Mouse (Mus musculus): ENCODE results near the gene Neurl4. TPM values are rescaled to one million over a fixed set of nuclear protein-coding genes. Genes with fewer than 3 reads are reported as not detected.

Neurl4 gene
- total RNA-seq, 2 experiments from 2014 or later = 45.9 to 53.3 TPM

DNA sequence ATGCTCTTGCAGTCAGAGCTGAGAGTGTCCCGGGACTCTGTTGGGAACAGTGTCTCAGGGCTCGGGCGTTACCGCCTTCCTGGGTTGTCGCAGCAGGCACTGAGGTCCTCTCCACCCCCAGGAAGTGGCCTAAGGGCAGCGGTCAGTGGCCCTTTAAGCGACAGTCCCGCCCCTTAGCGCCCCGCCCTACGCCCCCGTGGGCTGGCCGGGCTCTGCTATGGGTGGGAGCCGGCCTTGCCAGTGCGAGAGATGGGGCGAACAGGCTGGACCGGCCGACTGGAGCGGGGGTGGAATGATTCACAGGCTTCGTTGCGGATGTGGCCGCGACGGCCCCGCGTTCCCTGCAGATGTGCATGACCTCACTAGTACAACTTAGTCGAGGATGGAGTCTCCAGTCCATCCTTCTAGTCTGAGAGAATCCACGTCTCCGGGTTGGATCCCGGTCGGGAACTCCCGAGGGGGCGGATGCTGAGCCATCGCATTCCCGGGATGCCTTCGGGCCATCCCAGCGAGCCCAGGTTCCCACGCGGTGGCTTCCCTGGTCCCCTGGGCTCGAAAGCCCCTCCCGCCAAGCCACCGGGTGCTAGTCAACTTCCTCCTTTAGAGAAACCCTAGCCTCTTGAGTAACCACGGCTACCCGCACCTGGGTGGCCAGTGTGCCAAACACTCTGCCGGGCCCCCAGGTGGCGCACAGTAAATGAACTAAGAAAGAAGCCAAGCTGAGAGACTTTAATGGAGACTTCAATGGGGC is 19.8 kb upstream of the Neurl4 start, which contains the start of gene Kctd11:
Gene Kctd11, minus strand, starts transcription at position 554 of the 751 bp plus-strand sequence.
- DNase-seq (ENCODE audit: low spot score in 2 of 2) = peak; percentile 67 to 83

GRCm38 (mm10) chr11:69881787-69882670 is 18.8 kb upstream of the Neurl4 start:
- DNase-seq (ENCODE audit: low spot score in 2 of 2) = no peak

DNA sequence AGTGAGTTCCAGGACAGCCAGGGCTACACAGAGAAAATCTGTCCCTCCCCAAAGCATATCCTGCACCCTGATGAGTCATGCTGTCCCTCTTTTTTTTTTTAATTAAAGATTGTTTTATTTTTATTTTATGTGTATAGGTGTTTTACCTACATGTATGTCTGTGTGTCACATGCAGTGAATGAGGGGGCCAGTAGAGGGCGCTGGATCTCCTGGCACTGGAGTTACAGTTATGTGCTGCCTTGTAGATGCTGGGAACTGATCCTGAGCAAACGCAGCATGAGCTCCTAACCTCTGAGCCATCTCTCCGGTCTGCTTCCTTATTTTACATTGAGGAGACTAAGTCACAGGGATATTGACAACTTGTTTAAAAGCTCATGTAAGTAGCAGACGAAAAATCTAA is 17.8 kb upstream of the Neurl4 start:
- DNase-seq (ENCODE audit: low spot score in 2 of 2) = no peak

- no peak for DNase-seq (ENCODE audit: low spot score in 2 of 2)
Observed at GRCm38 (mm10) chr11:69883527-69884151, 17.2 kb upstream of the Neurl4 start.

- DNase-seq (ENCODE audit: low spot score in 2 of 2) = no peak
Observed at GRCm38 (mm10) chr11:69884240-69884639, 16.6 kb upstream of the Neurl4 start.

DNA sequence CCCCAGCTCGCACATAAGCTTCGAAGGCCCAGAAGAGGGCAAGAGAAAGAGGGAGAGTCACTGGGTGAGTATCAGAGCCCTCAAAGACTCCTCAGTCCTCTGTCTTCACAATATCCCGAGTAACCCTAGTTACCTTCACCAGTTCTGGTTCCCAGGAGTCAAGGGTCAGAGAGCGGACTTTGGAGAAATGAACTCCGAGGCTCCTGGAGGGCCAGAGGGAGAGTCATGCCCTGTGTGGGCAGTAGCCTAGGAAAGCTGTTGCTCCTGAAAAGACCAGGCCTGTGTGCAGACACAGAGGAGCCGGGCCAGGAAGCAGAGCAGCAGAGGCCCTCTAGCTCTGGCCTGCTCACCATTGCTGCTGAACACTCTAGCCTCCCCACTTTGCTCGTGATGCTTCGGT is 16.2 kb upstream of the Neurl4 start:
- no peak for DNase-seq (ENCODE audit: low spot score in 2 of 2)

DNA sequence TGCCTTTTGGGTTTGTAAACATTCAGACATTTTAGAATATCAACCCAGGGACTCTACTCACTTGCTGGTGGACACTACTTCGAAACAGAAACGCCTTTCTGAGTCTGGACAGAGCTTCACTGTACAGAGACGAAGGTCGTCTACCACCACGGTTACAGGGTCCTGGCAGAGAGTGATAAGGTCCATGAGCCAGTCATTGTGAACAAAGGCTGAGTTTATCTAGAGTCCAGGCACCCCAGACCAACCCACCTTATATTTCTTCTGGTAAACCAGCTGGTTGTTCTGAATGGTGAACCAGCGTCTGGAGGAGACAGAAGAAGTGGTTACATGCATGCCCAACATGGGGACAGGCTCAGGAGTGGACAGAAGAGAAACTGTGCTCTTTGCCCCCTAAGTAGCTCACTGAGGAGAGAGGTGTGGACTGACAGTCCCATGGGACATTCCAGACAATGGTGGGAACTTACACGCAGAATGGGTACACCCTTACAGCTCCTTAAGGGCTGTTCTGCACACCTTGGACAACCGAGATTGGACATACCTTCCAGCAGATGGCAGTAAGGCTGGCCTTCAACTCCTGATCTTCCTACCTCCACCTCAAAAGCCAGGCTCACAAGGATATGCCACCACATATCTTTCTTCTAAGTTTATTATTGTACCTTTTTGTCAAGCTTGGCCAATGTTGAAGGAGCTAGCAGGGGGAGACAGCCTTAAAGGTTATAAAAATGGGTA is 13.8 kb upstream of the Neurl4 start:
- no peak for DNase-seq (ENCODE audit: low spot score in 2 of 2)

DNA sequence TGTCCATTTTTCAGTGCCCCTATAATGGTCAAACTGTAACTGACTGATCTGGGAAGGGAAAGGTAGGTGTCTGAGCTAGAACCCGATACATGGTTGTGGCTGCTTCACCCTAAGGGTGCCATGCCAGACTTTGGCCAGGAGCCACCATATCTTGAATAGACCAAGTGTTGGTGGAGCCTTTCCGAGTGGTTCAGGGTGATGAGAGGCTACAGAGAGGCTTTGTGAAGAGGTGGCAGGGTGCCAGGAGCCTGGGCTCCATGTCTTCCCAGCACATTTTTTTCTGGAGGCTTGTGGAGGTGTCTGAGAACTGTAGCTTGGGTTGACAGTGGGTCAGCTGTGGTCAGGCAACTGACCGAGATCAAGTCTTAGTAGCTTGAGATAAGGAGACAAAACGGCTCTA is 9.4 kb upstream of the Neurl4 start:
- no peak for DNase-seq (ENCODE audit: low spot score in 2 of 2)

- no peak for DNase-seq (ENCODE audit: low spot score in 2 of 2)
Observed at GRCm38 (mm10) chr11:69894671-69895070, 6.2 kb upstream of the Neurl4 start.

DNA sequence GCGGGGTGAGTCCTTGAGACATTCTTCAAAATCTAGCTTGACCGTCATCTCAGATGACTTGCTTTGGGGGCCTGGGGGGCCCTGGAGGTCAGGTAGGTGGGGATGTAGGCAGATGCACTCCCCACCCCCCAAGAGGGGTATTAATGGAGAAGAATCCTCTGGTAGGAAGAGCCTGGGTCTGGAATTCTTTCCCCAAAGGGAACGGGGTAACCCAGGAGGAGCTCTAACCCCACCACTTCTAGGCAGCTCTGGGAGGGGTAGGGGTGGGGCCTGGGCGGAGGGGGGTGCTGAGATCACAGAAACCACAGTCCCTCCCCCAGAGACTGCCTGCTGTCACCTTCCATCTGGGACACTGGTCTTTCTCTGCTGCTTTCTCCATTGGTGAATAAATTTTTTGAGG is 5.6 kb upstream of the Neurl4 start, which contains the start of gene Acap1:
Gene Acap1, minus strand, starts transcription at position 249 of the 400 bp plus-strand sequence.
- DNase-seq (ENCODE audit: low spot score in 2 of 2) = no peak

DNA sequence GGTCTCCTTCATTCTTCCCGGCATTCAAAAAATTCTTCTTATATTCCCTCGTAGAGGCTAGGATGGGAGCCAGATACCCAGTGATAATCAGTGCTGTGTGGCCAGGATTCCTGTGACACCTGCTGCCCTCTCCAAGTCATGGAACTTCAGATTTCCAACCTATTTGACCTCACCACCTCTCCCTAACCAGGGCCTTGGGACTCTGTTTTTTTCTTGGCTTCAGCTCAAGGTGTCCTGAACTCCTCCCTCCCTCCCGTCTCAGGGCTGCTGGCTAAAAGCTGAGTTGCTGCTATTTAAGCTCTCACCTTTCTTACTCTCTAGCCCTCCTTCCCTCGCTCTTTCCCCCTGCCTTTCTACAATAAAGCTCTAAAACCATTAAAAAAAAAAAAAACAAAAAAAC is 1.0 kb upstream of the Neurl4 start:
- no peak for DNase-seq (ENCODE audit: low spot score in 2 of 2)

- peak; percentile 68 to 87 for DNase-seq (ENCODE audit: low spot score in 2 of 2)
Observed at GRCm38 (mm10) chr11:69901406-69901846, 554 bp downstream of the Neurl4 start.

DNA sequence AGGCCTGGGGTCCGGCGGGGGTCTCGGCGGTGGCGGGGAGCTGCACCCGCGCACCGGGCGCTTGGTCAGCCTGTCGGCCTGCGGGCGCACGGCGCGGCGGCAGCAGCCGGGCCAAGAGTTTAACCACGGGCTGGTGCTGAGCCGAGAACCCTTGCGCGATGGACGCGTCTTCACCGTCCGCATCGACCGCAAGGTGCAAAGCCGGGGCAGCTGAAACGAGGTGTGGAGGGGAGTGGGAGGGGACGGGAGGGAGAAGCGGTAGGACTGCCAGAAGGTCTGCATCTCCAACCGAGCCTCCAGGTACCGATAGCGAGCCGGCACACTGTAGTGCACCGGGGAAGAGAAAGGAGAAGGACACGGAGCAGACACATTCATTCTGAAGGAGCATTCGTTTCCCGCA is 1.1 kb downstream of the Neurl4 start:
- no peak for DNase-seq (ENCODE audit: low spot score in 2 of 2)

DNA sequence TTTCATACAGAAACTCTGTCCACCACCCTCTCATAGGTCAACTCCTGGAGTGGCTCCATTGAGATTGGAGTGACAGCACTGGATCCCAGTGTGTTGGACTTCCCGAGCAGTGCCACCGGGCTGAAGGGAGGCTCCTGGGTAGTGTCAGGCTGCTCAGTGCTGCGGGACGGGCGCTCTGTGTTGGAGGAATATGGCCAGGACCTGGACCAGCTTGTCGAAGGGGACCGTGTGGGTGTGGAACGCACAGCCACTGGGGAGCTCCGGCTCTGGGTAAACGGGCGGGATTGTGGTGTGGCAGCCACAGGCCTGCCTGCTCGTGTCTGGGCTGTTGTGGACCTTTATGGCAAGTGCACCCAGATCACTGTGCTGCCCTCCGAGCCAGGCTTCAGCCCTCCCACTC is 2.1 kb downstream of the Neurl4 start:
- no peak for DNase-seq (ENCODE audit: low spot score in 2 of 2)

- no peak for DNase-seq (ENCODE audit: low spot score in 2 of 2)
Observed at GRCm38 (mm10) chr11:69904311-69904710, 3.4 kb downstream of the Neurl4 start.

DNA sequence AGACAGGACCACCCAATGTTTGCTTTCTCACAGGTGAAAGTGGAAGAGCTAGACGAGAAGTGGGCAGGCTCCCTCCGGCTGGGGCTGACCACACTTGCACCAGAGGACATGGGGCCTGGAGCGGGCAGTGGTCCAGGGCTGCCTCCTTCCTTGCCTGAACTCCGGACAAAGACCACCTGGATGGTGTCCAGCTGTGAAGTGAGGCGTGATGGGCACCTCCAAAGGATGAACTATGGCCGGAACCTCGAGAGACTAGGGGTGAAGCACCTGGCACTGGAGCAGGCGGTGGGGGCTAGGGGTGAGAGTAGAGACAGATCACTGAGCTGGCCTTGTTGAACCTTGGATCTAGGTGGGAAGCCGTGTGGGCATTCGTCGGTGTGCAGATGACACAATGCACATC is 7.8 kb downstream of the Neurl4 start:
- DNase-seq (ENCODE audit: low spot score in 2 of 2) = no peak

DNA sequence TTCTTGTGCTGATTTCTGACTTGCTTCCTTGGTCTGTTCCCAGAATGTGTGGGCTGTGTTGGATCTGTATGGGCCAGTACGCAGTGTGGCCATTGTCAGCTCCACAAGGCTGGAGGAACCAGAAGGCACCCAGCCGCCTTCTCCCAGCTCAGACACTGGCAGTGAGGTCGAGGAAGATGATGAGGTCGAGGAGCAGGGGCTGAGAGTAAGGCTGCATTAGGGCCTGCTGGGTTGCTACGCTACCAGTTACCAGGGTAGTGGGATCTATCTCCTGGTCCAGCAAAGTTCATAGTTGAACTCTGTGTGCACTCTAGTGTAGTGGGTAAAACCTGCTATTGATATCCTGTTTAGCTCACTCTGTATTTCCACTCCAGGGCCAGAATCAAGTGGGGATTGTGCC is 8.3 kb downstream of the Neurl4 start:
- DNase-seq (ENCODE audit: low spot score in 2 of 2) = no peak

- DNase-seq (ENCODE audit: low spot score in 2 of 2) = no peak
Observed at GRCm38 (mm10) chr11:69910177-69910576, 9.3 kb downstream of the Neurl4 start.

GRCm38 (mm10) chr11:69910781-69911560 is 10.1 kb downstream of the Neurl4 start:
- no peak for DNase-seq (ENCODE audit: low spot score in 2 of 2)

- no peak for DNase-seq (ENCODE audit: low spot score in 2 of 2)
Observed at GRCm38 (mm10) chr11:69911701-69912100, 10.8 kb downstream of the Neurl4 start.
